Mouse (Mus musculus) thymus, postnatal 4 days (tissue): ENCODE measurements at regions not wholly inside any gene's neighbourhood (a gene's known extent, or its start where the extent isn't known, plus 50 kb on each side); places are given as distances from the start of the nearest gene placed in this dataset.

ENCODE experiments used
- DNase-seq: peaks from one replicate; pipeline ENCODE4 v3.0.0; 2021

DNA sequence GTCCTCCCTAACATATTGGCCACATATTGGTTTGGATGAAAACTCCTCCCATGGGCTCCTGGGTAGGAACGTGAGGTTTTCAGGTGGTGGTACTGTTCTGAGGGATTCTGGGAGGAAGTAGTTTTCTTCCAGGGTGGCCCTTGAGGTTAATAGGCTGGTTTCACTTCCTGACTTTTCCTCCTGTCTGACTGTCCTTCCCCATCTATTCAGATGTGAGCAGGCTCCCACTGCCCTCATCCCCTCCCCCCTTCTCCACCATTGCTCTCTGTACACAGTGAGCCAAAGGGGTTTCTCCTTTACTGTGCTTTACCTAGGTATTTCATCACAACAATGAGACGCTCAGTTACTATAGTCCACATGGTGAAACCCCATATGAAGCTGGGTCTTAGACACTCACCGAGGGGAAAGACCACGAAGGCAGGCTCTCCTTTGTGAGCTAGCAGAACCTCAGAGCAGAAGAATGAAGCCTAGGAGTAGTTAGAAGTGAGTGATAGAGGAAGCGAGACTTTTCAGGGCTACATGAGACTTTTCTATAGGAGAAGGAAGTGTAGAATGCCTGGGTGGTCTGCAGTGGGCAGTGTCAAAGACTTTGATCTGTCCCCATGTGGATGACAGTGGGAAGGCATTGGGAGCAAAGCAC, 135.3 kb downstream of the Cd83 start:
- DNase-seq = no peak

DNA sequence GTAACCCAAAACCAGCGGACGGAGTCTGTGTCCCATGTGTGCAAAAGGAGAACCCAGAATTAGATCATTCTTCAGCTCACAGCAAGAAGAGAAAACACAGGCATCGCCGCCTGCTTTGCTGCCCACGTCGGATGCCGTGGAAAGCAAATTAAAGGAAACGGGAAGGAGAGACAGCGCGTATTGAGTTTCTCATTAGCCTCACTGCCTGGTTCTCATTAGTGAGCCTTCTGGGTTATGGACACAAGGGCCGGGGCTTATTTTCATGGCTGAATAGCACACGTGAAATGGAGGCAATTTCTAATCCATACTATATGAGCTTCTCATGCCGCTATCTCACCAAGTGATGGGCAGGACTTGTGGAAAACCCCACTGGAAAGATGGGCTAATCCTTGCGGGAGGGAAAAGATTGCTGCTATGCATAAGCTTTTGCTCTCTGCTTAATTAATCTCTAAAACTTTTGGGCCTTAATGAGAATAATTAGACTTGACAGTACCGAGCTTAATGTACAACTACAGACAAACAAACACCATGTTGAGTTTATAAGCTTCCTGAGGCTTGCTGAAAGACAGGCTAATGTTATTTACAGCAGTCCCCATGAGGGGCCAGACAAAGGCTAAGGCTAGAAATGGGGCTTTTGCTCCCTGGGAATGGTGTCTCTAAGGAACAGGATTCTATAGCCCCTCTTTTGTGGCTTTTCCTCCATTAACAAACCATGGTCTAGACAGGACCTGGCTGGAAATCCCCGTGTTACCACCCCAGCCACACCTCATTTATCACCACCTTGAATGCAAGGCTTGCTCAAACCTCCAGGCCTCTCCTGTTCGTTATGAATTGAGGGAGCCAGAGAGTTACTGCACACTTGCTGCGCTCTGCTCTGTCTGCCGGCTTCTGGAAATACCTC, 145.8 kb downstream of the Cd83 start:
- DNase-seq = no peak

DNA sequence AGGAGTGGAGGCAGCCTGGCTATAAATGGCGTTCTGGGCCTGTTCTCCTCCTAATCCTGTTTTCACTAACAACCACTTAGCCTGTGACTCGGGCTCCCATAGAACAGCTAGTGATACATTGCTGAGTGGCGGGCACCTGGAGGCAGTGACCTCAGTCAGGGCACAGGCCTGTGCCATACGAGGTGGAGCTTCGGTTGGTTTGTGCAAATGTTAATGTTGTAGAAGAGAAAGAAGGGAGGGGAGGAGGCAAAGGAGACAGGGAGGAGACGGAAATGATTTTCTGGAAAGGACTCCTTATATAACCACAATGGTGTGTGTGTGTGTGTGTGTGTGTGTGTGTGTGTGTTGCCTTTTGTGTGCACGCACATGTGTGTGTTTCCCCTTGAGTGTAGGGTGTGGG, 148.4 kb downstream of the Cd83 start:
- no peak for DNase-seq

DNA sequence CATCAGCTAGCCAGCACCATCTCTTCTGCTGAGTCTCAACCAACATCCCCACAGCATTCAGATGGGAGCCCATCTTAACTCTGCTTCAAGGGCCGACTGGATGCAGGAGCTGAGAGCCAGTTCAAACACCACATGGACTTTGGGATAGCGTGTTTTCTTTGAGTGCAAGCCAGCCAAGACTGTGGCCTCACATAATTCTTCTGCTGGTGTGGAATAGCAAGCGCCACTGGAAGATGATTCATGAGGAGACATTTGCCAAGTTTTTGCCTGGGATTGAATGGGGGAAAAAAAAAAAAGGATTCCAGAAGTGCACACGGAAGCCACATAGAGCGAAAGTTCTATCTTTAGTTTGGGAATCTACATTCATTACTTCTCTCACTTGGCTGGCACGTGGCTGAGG, 150.7 kb downstream of the Cd83 start:
- DNase-seq = no peak

DNA sequence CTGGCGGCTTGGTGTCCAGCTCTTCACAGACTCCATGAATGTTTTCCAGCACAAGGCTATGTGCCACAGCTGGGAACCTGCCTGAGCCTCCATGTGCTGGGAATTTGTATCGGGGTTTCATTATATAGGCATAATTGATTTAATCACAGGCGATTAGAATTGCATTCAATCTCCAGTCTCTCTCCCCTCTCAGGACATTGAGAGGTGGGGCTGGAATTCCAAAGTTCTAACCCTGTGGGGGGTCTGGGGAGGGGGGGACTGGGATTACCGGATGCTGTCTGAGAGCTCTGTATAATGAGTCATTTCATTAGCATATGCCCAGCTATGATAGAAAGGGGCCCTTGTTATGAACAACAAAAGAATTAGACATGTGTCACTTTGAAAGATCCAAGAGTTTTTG, 151.9 kb downstream of the Cd83 start:
- DNase-seq = no peak

DNA sequence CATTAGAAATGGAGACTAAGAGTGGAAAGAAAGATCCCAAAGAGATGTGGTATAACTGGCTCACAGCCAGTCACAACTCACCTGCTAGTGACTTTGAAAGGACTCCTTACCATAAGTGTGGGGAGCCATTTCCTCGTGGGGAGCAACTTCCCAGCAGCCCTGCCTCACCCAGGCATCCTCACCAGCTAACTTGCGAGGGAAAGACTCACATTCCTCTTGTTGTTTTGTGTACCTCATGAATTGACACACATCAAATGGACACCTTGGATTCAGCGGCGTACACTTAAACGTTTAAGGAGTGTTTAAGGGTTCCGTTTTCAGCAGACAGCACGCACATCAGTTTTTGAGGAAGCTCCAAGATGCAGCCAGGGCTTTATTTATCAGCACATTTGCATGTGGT, 154.0 kb downstream of the Cd83 start:
- no peak for DNase-seq

DNA sequence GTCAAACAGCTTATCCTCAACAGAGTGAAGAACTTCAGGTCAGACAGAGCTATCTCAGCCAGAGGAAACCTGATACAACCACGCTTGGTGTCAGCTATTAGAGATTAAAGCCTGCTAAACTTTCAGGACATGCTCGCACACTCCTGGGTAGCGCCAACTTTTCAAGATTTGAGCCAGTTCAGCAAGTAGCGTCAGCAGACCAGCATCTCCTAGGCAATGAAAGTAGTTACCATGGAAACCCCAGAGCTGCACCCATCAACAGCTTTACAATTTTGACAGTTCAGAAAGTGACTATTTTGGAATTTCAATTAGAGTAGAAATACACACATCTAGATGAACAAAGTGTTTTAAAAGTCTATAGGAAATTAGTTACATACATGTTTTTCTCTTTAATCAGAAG, 154.8 kb downstream of the Cd83 start:
- DNase-seq = no peak

DNA sequence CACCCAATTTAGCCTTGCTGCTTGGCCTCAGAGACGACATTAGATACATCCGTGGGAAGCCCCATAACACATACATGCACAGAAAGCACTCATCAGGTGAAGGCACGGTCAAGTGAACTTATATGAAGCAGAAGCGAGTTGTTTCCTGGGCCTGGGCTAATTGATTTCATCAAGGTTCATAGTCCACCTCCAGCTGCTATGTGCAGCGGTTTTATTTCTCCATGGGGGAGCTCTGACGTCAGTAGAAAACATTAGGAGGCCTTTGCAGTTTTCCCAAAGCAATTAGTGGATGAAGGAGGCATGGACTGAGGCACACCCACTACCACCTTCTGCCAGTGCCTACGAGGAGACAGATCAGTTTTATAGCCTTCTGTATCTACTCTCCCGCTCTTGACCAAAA, 157.2 kb downstream of the Cd83 start:
- DNase-seq = no peak

DNA sequence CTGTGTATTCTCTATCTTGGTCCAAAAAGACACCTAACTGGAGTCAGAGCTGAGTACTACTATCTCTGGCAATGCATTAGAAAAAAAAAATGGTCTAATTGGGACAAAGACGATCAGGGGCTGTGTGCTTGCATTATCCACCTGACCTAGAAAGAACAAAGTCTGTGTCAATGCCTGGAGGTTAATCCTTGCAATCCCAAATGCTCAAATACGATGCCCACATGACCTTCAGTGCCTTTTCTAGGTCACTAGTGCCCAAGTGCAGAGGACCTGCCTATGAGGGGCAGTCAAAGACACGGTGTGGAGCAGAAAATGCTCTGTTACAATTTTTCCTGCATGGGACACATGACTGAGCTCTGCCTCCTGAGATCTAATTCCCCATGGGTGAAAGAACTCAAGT, 164.0 kb downstream of the Cd83 start:
- DNase-seq = no peak

DNA sequence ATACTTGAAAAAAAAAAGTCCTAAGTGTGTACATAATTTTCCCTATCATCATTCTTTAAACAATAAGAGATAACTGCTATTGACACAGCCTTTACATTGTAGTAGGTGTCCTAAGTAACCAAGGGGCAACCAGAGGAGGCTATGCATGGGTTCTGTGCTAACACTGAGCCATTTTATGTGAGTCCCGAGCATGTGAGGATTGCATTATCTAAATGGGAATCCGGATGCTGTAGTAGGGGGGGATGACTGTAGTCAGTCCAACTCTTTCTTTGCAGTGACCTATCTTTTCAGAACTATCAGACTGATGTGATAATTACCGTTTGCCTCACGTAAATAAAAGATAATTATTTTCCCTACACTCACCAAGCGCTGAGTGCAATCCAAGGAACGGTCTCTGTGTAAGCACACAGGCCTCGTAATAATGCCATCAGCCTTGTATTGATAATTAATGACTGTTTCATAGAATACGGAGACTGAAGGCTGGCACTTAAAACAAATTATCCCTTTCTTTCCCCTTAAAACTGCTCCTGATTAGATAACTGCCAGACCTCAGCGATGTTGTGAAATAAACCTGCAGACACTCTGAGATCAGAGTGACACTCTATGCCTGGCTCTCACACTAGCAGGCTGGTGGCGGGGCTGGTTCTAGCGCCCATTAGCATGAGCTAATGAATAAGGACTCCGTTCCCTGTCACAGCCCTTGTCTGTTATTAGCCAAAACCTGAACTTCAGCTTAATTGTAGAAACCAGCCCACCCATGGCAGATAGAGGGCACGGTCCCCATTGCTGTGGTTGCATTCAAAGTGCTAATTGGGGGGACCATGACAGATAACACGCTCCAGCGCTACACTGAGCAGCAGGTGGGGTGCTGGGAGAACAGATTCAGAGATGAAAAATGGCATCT, 165.4 kb downstream of the Cd83 start:
- no peak for DNase-seq

DNA sequence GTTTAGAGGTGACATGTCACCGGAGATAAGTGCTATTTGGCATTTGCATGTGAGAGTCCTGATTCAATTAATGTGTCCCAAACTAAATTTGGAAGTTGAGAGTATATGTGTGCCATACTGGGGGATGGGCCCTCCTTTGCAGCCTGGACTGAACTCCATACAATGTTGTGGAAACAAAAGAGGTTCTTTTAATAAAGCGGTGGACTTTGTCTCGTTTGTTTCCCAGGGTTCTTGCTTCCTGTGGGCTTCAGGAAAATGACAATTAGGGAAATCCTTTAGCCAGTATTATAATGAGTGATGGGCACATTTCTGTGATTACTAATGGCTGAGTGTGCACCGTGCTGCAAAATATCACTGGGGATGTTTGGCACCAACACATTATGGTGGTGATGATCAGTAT, 167.9 kb downstream of the Cd83 start:
- DNase-seq = no peak

DNA sequence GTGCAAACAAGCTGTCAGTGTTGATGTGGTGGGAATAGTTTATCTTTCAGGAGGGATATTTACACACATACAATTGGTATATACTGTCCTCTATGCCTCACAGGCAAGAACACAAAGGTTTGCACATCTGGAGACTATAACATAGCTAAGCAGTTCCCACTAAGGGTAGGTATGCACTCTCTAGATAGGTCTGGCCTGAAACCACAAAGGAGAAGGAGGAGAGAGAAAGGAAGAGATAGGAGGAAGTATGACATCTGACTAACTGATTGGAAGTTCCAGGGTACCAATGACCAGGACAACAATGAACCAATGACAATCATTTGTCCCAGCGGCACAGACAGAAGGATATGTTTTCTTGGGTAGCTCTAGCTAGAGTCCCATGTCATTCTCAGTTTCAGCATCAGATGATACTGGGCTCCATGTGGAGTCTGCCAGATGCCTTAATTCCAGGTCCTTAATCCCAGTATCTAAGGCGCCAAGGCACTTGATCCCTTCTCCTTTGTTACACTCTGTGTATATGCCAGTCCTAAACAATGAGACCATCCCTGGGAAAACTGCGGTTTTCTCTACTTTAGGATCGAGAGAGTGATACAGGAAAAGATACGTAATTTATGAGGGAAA, 168.5 kb downstream of the Cd83 start:
- no peak for DNase-seq

DNA sequence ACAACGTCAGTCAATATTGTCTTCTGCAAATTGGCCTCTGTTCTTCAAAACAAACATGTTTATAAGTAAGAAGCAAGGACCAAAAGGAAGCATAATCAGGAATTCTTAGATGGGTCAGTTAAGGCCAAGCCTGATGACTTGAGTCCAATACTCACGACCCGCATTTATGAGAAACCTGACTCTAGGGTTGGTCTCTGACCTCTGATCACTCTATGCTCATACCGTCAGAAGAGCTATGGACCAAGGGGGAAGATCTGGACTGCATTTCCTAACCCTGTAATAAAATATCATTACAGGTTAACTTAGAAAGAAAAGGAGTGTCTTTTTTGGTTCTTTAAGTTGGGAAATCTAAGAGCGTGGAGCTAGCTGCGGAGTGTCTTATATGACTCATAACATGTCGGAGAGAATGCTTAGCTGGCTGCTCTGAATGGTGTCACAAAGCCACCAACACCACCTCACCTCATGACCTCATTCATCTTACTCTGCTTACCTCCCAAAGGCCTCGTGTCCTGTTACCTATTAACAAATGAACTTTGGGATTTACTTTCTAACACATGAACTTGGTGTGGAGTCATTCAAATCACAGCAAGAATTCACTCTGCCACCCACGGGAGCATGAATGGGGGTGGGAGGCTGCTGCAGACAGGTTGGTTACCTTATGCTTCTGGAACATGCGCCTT, 170.3 kb downstream of the Cd83 start:
- DNase-seq = no peak

DNA sequence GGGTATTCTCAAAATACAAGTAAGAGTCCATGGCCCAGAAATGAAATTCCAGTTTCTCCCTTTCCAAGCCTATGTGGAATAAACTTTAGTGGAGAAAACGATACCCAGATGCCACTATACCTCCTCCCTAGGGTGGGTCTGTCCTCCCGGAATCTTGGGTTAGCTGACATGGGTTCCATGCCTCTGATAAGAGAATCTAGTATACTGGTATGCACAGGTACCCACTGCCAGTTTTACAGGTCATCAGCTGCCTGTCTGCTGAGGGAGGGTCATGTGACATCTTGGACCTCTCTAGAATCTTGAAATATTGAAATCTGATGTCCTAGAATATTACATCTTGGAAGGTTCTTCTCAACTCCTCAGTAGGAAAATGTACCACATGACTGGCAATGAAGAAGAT, 172.5 kb downstream of the Cd83 start:
- no peak for DNase-seq

DNA sequence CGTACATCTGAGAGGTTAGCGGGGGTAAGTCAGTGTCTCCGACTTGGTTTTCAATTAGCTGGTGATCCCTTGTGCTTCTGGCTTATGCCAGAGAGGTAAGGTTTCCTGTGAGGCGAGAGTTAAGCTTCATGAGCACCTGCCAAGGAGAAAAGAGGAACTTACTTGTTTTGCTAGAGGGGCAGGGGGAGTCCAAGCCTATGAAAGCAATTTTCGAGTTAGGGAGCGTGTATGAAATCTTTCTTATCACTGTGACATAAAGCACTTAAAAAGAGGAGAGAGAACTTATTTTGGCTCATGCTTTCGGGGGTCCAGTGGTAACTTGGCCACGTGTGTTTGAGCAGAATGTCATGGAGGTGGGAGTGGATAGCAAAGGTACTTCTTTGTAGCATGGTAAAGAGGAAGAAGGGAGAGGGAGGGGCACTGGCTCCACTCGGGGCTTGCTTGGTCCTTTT, 174.6 kb downstream of the Cd83 start:
- no peak for DNase-seq

DNA sequence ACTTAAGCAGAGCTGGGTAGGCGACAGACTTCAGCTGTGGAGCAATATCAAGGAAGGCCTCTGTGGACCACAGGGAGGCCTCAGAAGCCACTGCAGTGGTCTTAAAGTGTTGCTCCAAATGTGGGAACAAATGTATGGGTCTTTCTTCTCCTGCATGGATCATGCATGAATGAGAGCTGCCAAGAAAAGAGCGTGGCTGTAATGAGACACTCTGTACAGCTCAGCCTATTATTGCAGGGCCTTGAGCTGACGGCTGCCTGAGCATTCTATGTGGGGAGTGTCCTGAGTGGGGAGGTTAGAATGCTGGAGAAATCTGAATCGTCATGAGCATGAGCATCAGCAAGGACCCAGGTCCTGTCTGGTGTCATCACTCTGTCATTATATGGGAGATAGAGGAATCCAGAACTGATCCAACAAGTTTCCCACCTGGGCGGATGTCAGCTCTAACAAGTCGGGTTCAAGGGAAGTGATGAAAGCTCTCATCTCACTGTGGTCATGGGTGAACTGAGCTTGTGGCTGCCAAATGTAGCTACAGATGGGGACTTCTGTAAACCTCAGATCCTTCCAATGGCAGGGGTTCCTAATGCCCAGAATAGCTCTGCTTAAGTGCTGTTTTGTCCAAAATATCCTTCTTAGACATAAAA, 176.6 kb downstream of the Cd83 start:
- DNase-seq = peak; percentile 27

DNA sequence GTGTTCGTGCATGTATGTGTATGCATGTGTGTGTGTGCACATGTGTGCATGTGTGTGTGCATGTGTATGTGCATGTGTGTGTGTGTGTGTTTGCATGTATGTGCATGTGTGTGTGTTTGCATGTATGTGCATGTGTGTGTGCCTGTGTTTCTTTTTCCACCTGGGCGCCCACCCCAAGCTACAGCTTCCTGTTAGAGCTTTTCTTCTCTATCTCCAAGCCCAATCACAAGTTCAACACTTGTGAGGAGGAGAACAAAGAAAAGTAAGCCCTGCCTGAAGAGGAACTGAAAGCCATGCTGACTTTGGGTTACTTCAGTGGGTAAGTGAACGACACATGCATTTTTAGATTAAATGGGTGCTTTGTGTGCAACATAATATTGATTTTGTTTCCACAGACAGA, 177.4 kb downstream of the Cd83 start:
- peak; percentile 61 for DNase-seq

DNA sequence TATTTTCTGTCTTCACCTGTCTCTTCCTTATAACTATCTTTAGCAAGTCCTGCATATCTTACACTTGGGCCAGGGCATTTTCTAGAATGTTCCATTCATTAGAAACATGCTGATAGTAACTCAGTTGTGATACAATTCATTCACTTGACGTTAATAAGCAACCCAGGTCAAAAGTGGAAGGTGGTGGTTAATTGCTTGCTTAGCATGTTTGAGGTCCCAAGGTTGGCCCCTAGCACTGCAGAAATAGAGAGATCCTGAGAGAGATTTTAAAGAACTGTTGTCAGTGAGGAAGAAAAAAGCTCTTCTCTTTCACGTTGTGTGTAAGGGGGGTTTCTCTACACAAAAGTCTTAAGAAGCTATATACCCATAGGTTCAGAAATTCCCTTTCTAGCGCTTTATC, 178.7 kb downstream of the Cd83 start:
- no peak for DNase-seq

DNA sequence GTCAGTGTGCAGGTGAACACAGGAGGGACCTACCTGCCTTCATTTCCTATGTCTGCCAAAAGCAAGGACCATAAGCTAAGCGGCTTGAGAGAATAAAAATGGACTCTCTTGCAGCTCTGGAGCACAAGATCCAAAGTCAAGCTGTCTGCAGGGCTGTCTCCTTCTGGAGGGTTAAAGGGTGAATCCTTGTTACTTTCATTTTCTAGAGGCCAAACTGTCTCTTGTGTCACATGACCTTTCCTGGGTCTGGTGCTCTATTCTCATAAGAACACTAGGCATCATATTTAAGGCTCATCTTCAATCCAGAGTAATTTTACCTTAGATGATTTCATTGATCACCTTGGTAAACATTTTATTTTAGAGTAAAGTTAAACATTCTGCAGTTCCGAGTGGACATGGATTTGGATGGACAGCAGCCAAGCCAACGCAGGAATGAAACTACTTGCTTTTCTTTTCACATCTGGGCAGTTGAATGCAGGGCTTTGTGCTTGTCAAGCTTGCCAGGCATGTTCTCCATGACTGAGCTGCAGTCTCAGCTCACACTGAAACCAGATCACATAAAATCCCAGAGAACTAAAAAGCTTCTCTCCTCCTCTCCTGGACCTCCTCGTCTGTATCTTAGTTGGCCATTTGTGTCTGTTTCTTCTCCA, 180.8 kb downstream of the Cd83 start:
- no peak for DNase-seq

DNA sequence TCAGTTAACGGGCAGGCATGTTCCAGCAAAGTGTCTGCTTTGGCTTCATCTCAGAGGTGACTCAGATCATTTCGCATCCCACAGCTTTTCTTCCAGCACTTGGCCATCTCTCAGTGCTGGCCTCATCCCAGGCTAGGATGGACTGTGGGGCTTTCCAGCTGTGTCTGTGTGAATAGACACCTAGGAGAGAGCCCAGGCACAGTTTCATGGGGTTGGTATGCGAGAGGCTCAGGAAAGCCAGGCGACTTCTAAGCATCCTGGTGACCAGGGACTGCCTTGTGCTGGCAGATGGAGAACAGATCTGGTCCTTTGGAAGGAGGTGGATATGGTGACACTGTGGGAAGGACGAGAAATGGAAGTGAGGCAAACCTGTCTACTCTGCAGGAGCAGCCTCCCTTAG, 182.9 kb downstream of the Cd83 start:
- no peak for DNase-seq

DNA sequence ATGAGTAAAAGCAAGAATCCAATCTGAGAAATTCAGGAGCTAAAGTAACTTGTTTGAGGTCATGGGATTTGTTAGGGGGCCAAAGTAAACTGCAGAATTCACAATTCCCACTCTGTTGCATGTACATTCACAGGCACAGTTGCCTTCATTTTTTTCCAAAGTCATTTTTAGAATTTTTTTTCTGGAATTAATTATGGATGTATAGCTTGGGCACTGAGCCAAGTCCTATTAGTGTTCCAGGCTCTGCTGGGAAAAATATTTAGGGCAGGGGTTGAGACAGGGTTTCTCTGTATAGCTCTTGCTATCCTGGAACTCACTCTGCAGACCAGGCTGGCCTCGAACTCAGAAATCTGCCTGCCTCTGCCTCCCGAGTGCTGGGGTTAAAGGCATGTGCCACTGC, 188.3 kb downstream of the Cd83 start:
- DNase-seq = no peak
